Mouse (Mus musculus): ENCODE results near the gene Glod4.

The Glod4 gene

DNA sequence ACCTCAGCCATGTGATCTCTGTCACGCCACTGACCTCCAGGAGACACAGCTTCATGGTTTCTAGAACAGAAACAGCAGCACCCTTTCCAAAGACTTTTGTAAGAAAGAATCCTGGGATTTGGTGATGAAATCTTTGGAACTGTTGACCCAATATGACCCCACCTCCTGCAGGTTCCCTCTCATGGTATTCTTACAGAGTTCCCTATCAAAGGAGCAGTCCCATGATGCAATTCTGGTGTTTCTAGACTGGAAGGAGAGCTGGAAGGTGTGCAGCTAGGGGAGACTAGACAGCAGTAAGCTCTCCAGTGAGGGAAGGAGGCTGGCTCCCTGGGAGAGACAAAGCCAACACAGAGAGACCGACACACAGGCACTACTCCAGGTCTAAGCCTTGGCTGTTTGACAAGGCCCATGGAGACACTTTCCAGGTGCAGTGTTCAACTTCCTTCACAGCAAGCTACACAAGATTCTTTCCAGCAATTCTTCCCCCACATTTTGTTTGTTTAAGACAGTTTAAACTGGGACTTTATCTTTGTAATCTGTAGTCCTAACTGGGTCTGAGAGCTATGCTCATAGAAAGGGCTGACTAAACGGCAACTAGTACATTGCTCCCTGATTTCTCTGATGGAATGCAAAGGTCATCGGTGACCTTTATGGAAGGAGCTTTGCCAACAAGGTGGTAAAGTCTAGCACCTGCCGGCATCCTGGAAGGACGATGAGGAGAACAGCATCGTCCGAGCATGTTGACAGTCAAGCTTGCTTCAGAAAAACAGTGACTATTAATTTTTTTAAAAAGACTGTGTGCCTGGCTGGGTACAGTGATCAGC is 97.1 kb downstream of the Glod4 start:
- peak; percentile 45 to 59 for DNase-seq

DNA sequence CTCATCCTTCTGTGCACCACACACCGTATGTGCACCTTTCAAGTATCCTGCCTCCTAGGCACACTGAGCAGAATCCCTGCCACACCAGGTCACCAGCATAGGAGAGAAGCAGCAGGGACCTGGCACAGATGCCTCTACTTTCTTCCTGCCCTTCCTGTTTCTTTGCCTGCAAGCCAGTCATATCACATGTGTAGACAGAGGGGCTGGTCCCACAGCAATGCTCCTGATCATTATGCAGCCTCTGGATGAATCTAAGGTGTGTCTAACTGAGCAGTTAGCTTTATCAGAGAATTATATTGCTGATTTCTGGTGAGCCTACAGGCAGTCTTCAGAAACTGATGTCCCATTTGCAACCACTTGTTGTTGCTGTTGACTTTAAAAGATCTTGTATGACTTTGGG is 98.4 kb downstream of the Glod4 start:
- DNase-seq, result no peak

DNA sequence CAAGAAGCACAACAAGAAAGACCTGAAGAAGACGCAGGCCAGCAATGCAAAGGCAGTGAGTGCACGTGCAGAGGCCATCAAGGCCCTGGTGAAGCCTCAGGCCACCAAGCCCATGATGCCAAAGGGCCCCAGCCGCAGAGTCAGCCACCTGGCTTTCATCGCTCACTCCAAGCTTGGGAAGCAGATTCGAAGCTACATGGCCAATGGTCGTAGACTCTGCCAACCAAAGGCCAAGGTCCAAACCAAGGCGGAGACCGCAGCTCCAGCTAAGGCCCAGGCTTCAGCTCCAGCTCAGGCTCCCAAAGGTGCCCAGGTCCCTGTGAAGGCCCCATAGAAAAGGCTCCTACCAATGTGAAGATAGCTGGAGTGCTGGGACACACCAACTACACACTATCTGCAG is 99.1 kb downstream of the Glod4 start:
- no peak for DNase-seq

DNA sequence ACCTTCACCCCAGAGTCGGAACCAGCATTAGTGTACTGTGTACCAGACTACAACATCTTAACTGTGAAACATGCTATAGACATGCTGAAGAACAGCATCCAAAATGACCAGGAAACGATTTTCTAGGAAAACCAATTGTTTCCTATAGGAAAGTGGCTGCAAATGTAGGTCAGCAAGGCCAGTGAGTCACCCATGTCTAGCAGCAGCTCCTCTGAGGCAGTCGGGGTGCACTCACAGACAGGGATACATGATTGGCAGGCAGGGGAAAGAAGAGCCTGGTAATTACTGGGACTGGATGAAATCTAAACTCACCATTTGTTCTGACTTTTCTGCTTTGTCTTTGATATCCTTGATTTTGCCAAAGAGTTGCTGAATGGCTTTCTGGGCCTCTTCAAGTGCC is 105.5 kb downstream of the Glod4 start:
- no peak for DNase-seq

DNA sequence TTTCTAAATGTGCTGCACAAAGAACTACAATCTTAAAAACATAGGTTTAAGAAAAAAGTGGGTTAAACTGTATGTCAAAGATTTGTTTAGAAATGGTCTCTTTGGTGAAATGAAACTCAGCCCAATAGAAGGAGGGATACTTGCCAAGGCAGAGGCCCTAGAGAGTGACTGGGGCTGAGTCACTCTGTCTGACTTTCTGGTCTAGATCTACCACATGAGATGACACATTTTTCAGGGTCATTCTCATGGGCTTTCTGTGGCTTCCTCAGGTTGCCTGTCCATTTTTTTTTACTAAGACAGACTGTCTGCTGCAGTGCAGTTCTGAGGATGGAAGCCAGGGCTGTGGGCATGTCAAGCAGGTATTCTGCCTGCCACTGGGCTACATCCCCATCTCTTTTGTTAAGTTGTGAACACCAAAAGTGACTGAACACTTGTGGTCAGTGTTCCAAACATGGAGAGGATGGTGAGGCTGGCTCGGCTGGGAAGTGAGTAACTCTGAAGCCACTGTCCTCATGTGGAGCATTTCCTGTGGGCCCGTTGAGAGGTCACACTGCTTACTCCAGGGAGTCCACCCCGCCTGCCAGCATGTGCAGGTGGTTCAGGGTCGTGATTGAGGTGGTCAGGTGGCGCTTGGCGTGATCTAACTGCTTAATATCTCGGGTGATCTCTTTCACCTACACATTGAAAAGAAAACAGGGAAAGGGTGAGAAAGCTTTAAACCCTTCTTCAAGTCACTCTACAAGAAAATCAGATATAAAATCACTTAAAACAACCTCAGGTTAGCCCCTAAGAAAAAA is 107.7 kb downstream of the Glod4 start:
- no peak for DNase-seq

DNA sequence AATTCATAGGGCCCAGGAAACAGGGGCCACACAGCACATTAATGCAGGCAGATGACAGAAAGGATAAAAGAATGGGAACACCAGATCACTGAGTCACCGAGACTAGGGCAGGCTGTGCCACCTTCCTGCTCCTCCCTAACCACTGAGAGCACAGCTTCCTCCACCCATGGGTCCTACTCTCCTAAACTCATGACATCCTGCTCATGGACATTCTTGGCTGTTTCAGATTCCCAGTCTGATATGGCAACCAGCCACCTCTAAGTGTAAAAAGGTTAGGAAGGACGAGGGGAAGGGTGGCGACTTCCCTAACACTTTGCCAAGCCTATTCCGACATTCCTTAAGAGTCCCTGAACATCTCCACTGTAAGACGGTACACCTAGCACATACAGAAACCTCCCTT is 112.7 kb downstream of the Glod4 start:
- DNase-seq, result no peak

DNA sequence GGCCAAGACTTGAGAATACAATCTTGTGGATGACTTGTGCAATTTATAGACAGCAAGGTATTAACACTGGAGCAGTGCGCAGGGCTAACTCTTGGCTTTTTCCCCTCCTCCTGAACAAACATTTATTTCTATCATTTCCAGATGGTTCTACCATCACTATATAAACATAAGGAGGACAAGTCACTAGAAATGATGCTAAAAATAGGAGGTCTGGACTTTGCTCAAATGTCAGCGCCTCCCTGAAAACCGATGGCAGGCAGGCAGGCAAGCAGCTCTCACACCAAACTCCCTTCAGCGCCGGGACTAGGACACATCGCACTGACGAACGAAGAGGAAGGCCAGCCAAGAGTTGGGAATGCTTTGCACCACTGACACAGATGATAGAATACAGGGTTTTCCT is 118.1 kb downstream of the Glod4 start:
- DNase-seq, result no peak

DNA sequence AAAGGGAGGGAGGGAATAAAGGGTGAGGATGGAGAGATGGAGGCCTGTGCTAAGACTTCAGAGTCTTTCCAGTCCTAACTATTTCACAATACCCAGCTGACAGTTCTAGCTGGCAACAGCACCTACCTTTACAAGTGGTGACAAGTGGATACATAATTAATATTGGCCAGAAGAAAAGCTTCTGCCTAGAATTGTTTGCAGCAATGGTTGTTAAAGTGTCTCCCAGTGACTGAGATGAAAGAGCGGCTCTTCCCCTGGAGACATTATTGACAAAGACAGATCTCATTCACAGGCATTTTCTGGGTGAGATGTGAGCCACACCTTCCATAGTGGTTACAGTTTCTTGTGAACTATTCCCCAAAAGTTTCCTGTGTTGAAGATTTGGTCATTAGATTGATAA is 120.0 kb downstream of the Glod4 start:
- DNase-seq, result no peak

DNA sequence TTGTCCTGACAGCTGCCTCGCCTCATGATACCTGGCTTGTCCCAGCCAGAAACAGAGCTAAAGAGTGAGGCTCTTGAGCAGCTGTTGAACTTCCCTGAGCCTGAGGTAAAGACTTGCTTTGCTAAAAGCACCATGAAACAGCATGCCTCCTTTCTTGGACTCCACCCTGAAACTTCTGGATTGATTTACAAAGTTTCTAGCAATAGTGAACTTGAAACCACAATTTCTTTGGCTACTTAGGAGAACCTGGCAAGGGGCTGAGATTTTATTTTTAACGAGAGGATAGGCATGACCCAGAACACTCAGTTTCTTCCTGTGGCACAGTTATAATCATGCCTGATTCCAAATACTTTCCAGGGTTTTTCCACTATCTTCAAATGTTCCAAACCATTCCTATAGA is 121.0 kb downstream of the Glod4 start:
- no peak for DNase-seq

DNA sequence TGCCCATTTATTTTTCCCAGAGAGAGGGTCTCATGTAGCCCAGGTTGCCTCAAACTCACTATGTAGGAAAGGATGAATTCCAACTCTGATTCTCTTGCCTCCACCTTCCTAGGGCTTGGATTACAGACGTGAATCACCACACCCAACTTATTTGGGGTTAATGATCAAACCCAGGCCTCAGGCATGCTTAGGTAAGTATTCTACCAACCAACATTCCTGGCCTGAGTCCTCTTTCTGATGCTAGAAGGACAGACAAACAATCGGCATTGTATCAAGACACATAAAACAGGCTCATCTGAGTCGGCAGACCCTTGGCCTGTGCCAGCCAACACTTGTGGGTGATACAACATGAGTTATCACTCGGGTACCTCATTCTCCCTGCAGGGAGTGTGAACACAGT is 122.4 kb downstream of the Glod4 start:
- DNase-seq, result no peak

DNA sequence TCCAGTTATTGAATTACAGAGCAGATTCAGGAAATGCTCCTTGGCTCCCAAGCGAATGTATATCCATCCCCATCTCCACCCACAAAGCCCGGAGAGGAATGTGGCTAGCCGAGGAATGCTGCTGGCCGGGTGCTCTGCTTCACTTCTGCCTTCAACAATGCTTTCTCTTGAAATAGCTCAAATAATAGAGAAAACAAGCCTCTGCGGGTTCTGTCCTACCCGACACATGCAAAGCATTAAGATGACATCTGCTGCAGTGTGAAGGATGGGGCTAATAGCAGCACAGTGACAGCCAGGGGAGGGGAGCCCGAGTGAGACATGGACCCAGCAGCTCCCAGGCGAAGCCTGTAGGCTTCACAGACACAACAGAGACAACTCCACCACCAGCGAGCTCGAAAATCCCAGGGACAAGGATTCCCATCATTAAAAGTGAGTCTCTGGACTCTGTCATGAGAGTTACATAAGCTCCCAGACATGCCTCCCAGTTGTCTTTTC is 123.1 kb downstream of the Glod4 start:
- DNase-seq, result no peak

DNA sequence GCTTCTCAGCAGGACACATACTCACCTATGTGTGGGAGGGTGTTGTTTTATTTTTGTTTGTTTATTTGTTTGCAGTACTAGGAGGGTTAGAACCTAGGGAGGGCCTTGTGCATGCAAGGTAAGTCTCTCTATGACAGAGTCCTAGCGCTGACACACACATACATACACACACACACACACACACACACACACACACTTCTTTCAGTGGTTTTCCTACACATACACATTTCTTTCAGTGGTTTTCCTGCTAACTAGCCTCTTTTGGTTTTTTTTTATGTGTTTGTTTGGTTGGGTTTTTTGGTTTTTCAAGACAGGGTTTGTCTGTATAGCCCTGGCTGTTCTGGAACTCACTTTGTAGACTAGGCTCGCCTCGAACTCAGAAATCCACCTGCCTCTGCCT is 133.1 kb downstream of the Glod4 start:
- no peak for DNase-seq

DNA sequence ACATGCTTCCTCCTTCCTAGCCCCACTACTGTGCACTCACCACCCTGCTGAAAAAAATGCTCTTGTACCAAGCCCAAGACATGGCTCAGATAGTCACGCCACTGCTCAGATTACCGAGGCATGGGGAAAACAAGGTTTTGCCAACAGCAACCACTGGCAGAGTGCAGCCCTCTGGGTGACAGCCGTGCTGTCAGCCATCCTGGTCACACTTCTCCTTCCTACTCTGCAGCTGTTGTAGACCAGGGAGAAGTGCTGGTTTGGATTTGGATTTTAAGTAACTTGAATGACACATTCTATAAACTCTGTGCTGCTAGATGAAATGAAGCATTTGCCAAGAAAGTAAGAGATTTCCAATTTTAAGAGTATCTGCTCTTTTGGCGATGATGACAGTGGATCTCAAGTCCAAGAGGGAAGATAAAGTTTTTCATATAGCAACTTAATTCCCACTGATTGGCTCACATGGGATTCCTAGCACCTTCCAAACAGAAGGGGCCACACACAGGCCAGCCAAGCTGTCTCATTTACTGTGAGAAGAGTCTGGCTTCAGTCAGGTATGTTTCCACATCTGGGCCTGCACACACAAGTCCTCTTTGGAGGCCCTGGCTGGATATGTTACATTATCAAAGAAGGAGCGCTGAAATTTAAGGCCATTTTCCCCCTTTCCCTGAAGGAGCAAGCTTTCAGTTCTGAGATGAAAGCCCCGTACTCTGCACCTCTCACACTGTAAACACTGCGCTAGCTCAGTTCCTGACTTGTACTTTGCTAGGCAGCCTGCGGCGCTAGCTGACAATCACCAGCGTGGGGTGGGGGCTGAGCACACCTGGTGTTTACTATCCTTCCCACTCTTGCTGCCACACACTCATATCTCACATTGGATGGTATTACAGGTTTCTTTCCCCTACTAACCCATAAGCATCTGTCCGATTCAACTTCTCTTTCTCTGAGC is 136.7 kb downstream of the Glod4 start:
- no peak for DNase-seq

DNA sequence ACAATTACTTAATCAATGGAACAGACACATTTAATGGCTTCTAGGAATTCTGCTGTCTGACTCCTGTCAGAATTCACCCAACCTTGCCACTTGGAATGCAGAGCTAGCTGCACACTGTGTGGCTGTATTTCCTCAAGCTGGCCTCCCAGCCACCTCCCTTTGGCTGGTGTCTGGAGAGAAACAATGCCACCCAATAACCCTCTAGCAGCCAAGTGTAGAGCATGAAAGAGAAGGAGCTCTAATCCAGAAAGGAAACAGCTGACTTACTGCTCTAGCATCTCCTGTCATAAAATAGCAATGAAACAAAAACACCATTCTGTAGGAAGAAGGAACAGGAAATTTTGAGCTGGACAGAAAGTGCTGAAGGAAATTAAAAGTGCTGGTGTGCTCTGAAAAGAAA is 142.4 kb downstream of the Glod4 start:
- DNase-seq, result no peak

DNA sequence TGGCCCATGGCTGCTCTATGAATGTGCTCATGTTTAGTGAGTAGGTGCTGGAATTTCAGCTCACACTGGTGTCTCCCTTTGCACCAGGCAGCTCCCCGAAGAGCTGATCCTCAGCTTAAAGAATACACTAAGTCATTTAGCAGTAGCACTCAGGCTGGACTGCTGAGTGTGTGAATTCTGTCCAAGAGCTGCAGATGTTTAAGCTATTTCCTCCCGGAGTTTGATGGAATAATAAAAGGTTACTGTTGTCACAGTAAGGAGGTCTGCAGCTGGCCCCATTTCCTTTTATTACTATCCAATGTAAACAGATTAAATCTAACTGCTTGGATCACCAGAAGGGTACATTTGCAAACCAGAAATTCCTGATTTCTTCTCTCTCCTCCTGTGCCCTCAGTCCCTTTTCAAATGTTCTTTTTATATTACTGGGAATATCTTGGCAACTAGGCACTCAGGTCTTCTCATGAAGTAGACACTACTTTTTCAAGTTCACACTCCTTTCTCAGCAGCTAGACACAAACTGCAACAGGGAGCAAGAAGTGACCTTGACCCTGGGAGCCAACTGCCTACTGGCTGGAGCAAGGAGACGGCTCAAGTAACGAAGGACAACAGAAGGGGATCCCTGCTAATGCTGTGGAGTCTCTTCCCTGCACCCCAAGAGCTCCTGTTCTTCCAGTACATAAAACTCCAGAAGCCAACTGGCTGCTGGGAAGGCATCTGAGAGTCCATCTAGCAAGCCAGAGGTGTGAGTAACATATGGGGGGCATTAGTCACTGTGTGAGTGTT is 144.1 kb downstream of the Glod4 start:
- no peak for DNase-seq

DNA sequence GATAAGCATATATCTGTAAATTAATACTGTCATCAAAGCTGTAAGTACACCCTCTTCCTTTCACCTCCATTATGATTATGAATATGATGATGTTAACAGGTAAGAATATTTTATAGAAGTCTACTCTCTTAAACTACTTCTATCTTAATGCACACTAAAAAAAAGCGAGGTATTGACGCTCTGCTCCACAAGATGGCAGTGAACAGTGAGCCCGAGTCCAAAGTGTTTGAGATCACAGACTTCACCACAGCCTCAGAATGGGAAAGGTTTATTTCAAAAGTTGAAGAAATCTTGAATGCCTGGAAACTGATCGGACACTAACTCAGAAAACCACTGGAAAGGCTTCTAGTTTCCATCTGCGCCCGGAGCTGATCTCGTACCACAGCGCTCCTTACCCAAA is 149.9 kb downstream of the Glod4 start:
- no peak for DNase-seq

DNA sequence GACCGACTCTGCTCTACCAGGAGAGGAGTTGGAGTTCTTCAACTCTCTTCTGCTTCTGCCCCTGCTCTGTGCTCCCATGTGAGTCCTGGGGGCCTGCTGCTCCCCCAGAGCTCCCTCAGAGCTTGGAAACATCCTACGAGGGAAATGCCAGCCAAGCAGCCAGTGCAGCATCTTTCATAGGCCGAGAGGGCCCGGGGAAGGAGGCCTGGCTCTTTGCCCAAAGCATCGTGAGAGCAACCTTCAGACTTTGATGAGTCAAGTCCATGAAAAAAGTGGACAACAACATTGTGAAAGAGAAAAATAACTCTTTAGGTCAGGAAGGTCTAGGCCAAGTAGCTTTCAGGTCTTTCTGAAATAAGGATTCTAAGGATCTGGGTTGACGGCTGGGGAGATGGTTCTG is 153.7 kb downstream of the Glod4 start:
- DNase-seq, result peak in 1 of 2 experiments; percentile 33

DNA sequence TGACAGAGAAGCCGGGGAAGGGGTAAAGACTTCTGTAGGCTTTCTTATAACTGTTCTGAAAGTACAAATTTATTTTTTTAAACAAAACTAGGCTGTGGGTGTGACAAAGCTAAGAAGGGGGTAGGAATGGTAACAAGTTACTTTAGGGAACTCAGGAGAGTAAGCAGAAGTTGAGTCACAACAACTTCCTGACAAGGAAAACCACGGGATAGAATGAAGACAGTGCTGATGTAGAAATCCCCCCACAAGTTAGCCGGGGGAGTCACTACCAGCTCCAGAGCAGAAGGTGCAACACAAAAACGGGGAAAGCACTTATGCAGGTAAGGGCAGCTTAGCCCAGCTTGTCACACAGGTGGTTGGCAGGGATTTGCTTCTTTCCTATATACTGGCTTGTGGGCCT is 155.0 kb downstream of the Glod4 start:
- DNase-seq, result no peak

DNA sequence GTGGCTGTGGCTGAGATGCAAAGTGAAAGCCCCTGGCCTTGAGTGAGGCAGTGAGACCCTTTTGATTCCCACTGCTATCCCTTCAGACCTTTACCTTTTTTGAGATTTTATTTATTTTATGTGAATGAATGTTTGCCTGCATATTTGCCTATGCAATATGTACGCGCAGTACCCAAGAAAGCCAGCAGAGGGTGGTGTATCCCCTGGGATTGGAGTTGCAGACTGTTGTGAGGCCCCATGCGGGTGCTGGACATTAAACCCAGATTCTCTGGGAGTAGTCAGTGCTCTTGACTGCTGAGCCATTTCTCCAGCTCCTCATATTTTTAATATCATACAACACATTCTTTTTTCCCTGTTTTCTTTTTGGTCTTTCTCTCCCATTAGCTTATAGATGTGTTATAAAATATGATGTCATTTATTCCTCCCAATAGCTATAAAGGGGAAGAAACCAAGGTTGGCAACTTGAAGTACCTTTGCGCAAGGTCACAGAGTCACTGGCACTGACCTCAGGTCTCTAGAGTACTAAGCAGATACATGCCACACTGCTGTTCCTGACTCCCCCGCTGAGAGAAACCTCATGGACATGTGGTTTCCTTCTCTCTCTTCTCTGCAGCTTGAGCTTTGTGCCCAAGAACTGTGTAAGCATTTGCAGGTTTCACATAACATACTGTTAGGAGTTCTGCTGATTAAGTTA is 157.5 kb downstream of the Glod4 start:
- peak; percentile 48 to 73 for DNase-seq

DNA sequence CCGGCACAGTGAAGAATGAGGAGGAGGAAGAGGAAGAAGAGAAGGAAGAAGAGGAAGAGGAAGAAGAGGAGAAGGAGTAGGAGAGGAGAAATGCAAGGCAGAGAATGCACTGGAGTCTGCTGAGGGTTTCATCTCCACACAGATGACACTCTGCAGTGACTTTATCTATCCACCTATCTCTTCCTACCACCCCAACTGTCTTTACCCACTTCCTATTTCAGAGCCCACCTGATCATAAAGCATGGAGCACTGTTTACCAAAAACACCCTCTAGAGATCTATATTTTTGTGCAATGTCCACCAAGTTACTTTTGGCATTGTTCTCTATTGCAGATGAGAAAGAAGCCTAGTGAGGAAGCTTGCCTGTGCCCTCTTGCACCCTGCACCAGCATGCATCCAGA is 158.6 kb downstream of the Glod4 start:
- DNase-seq, result no peak

DNA sequence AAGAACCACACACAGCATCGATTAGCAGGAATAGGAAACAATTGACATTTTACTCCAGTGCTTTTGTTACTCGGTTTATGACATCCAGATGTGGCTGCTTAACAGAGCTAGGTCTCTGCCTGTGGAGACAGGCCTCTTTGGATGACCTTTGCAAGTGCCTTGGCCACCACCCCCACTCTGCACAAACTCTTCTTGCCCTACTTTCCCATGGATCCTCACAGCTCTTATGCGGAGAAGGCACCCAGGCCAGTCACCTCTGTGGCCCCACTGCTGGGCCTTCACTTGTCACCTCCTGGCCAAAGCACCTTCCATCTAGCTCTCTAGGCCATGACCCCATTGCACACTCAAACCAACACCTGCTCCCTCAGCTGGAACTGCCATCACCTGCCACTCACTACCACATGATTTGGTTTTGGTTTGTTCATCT is 159.6 kb downstream of the Glod4 start:
- DNase-seq, result no peak

Measured in cerebellum, postnatal 25 days (tissue).